Mouse (Mus musculus): ENCODE results near the gene Plxnc1.

DNA sequence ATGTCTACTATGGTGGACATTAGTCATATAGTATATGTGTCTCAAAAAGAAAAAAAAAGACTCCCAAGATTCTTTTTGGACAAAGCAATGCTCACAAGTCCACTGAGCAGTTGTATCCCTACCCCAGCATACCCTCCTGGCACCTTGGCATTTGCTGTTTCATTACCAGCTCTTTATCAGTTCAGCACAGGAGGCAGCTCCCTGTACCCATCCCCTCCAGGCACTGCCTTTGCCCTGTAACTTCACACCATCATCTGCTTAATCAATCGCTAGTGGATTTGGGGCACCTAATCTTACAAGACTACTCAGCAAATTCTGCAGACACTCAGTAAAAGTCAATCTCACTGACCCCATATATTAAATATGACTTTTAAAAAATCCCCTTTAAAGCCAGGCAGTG lies 32.1 kb downstream of the Plxnc1 start:
- TF ChIP-seq CHD2 (IDR thresholded peaks at IDR 0.05; ENCODE audit: low read depth, low read length) (no peak), ZC3H11A (IDR thresholded peaks at IDR 0.05; ENCODE audit: borderline replicate concordance, low read depth, low read length) (no peak)
